Mouse (Mus musculus) MEL (cell line): ENCODE results near the gene Vstm5. TPM values are rescaled to one million over a fixed set of nuclear protein-coding genes. Genes with fewer than 3 reads are reported as not detected.

Experiments
- DNase-seq: peaks from one replicate; pipeline ENCODE4 v3.0.0; 2011; ENCODE audit warnings: low read depth, low spot score
- H3K27ac ChIP-seq: 2 replicates; pipeline ENCODE4 v1.5.1; 2012; ENCODE audit warnings: low read depth, mild to moderate bottlenecking, control low read depth, low read length, moderate library complexity; ENCODE audit not compliant: control insufficient read depth
- H3K27me3 ChIP-seq, 2 experiments: fragments of 150-350 bp in 1 of 2; sonication (generic) in 1 of 2; 2 replicates each; pipeline ENCODE4 v1.6.1; 2012; ENCODE audit warnings: low read length in 2 of 2, mild to moderate bottlenecking in 2 of 2, improper control_type of control experiment in 1 of 2, moderate library complexity in 1 of 2; ENCODE audit not compliant: insufficient read depth in 2 of 2, control insufficient read depth in 1 of 2
- H3K36me3 ChIP-seq, 2 experiments: 2 replicates each; pipeline ENCODE4 v1.6.1; 2012 to 2014; ENCODE audit warnings: low read length in 2 of 2, improper control_type of control experiment in 1 of 2, inconsistent platforms in 1 of 2, mild to moderate bottlenecking in 1 of 2; ENCODE audit not compliant: insufficient read depth in 2 of 2, control insufficient read depth in 1 of 2
- H3K4me1 ChIP-seq, 2 experiments: fragments of 150-350 bp in 1 of 2; sonication (generic) in 1 of 2; 2 replicates each; pipeline ENCODE4 v1.6.1; 2012; ENCODE audit warnings: low read length in 2 of 2, improper control_type of control experiment in 1 of 2, mild to moderate bottlenecking in 1 of 2; ENCODE audit not compliant: insufficient read depth in 2 of 2, control insufficient read depth in 1 of 2
- H3K4me3 ChIP-seq, 2 experiments: fragments of 150-350 bp in 1 of 2; sonication (generic) in 1 of 2; 2 replicates each; pipeline ENCODE4 v1.5.1; 2012; ENCODE audit warnings: low read depth in 2 of 2, low read length in 2 of 2, mild to moderate bottlenecking in 2 of 2, moderate library complexity in 2 of 2, control low read depth in 1 of 2, improper control_type of control experiment in 1 of 2; ENCODE audit not compliant: control insufficient read depth in 1 of 2, insufficient read depth in 1 of 2
- H3K79me2 ChIP-seq: 2 replicates; pipeline ENCODE4 v1.6.1; 2012; ENCODE audit warnings: mild to moderate bottlenecking, low read length, moderate library complexity; ENCODE audit not compliant: control insufficient read depth, poor library complexity, insufficient read depth
- H3K9ac ChIP-seq: 2 replicates; pipeline ENCODE4 v1.6.1; 2012; ENCODE audit warnings: low read depth, mild to moderate bottlenecking, control low read depth, low read length, moderate library complexity; ENCODE audit not compliant: control insufficient read depth, poor library complexity, severe bottlenecking
- H3K9me3 ChIP-seq: fragments of 150-350 bp; sonication (generic); replicated peaks from 2 replicates; pipeline ENCODE4 v1.6.1; 2012; ENCODE audit warnings: mild to moderate bottlenecking, low read length, improper control_type of control experiment, moderate library complexity; ENCODE audit not compliant: insufficient read depth
- BHLHE40 ChIP-seq: IDR thresholded peaks from 2 replicates; pipeline ENCODE4 v1.6.1; 2012; ENCODE audit warnings: low read depth, mild to moderate bottlenecking, inconsistent platforms, low read length, improper control_type of control experiment, borderline replicate concordance
- CHD2 ChIP-seq: IDR thresholded peaks from 2 replicates; pipeline ENCODE4 v1.6.1; 2011; ENCODE audit warnings: low read length, improper control_type of control experiment
- CTCF ChIP-seq, 3 experiments: IDR thresholded peaks in 2 of 3; conservative IDR thresholded peaks in 1 of 3; 2 replicates each; pipeline ENCODE4 v1.5.1; 2011 to 2012; ENCODE audit warnings: low read length in 3 of 3, low read depth in 2 of 3, mild to moderate bottlenecking in 2 of 3, improper control_type of control experiment in 1 of 3, inconsistent platforms in 1 of 3, mixed read lengths in 1 of 3, moderate library complexity in 1 of 3; ENCODE audit not compliant: control insufficient read depth in 1 of 3, insufficient read depth in 1 of 3, poor library complexity in 1 of 3, severe bottlenecking in 1 of 3
- E2F4 ChIP-seq: IDR thresholded peaks from 2 replicates; pipeline ENCODE4 v1.6.1; 2011; ENCODE audit warnings: low read depth, low read length, improper control_type of control experiment, borderline replicate concordance
- ELF1 ChIP-seq: IDR thresholded peaks from 2 replicates; pipeline ENCODE4 v1.6.1; 2014; ENCODE audit warnings: low read depth, mild to moderate bottlenecking, inconsistent platforms, low read length, improper control_type of control experiment, moderate library complexity
- EP300 ChIP-seq, 2 experiments: IDR thresholded peaks; 2 replicates each; pipeline ENCODE4 v1.6.1; 2011; ENCODE audit warnings: improper control_type of control experiment in 2 of 2, low read length in 2 of 2, low read depth in 1 of 2, mild to moderate bottlenecking in 1 of 2
- ETS1 ChIP-seq: IDR thresholded peaks from 2 replicates; pipeline ENCODE4 v1.6.1; 2012; ENCODE audit warnings: low read depth, mild to moderate bottlenecking, inconsistent platforms, low read length, improper control_type of control experiment, moderate library complexity
- GABPA ChIP-seq: IDR thresholded peaks from 2 replicates; pipeline ENCODE4 v1.6.1; 2012; ENCODE audit warnings: low read depth, mild to moderate bottlenecking, inconsistent platforms, low read length, improper control_type of control experiment, moderate library complexity
- GATA1 ChIP-seq: IDR thresholded peaks from 2 replicates; pipeline ENCODE4 v1.6.1; 2011; ENCODE audit warnings: low read depth, low read length, improper control_type of control experiment
- HCFC1 ChIP-seq: IDR thresholded peaks from 2 replicates; pipeline ENCODE4 v1.6.1; 2012; ENCODE audit warnings: low read depth, mild to moderate bottlenecking, inconsistent platforms, low read length, improper control_type of control experiment, moderate library complexity
- KAT2A ChIP-seq: conservative IDR thresholded peaks from 2 replicates; pipeline ENCODE4 v1.6.1; 2012; ENCODE audit warnings: low read depth, low read length, improper control_type of control experiment, inconsistent platforms
- MAFK ChIP-seq: IDR thresholded peaks from 2 replicates; pipeline ENCODE4 v1.6.1; 2011; ENCODE audit warnings: low read depth, mild to moderate bottlenecking, low read length, improper control_type of control experiment, borderline replicate concordance
- MAX ChIP-seq: IDR thresholded peaks from 2 replicates; pipeline ENCODE4 v1.6.1; 2011; ENCODE audit warnings: low read length, improper control_type of control experiment
- MAZ ChIP-seq: IDR thresholded peaks from 2 replicates; pipeline ENCODE4 v1.6.1; 2012; ENCODE audit warnings: low read depth, mild to moderate bottlenecking, inconsistent platforms, low read length, improper control_type of control experiment
- MEF2A ChIP-seq: IDR thresholded peaks from 2 replicates; pipeline ENCODE4 v1.6.1; 2014; ENCODE audit warnings: low read depth, mild to moderate bottlenecking, inconsistent platforms, low read length, improper control_type of control experiment; ENCODE audit not compliant: poor library complexity, insufficient replicate concordance, severe bottlenecking; ENCODE audit errors: extremely low read depth
- MYC ChIP-seq: IDR thresholded peaks from 2 replicates; pipeline ENCODE4 v1.6.1; 2011; ENCODE audit warnings: low read depth, mild to moderate bottlenecking, low read length, improper control_type of control experiment, moderate library complexity
- RAD21 ChIP-seq: IDR thresholded peaks from 2 replicates; pipeline ENCODE4 v1.6.1; 2011; ENCODE audit warnings: mild to moderate bottlenecking, low read depth, low read length, improper control_type of control experiment
- RCOR1 ChIP-seq: IDR thresholded peaks from 2 replicates; pipeline ENCODE4 v1.6.1; 2012; ENCODE audit warnings: low read depth, mild to moderate bottlenecking, inconsistent platforms, low read length, improper control_type of control experiment
- SMC3 ChIP-seq: IDR thresholded peaks from 2 replicates; pipeline ENCODE4 v1.6.1; 2011; ENCODE audit warnings: low read depth, low read length, improper control_type of control experiment
- TCF12 ChIP-seq: IDR thresholded peaks from 2 replicates; pipeline ENCODE4 v1.6.1; 2014; ENCODE audit warnings: low read depth, mild to moderate bottlenecking, inconsistent platforms, low read length, improper control_type of control experiment, moderate library complexity
- UBTF ChIP-seq: IDR thresholded peaks from 2 replicates; pipeline ENCODE4 v1.6.1; 2012; ENCODE audit warnings: low read depth, mild to moderate bottlenecking, inconsistent platforms, low read length, improper control_type of control experiment, moderate library complexity, borderline replicate concordance; ENCODE audit not compliant: insufficient read depth
- USF1 ChIP-seq: IDR thresholded peaks from 2 replicates; pipeline ENCODE4 v1.6.1; 2014; ENCODE audit warnings: low read depth, mild to moderate bottlenecking, inconsistent platforms, low read length, improper control_type of control experiment, moderate library complexity
- USF2 ChIP-seq, 2 experiments: IDR thresholded peaks; 2 replicates each; pipeline ENCODE4 v1.6.1; 2011 to 2012; ENCODE audit warnings: improper control_type of control experiment in 2 of 2, low read length in 2 of 2, borderline replicate concordance in 1 of 2, inconsistent platforms in 1 of 2, low read depth in 1 of 2, mild to moderate bottlenecking in 1 of 2; ENCODE audit not compliant: insufficient read depth in 1 of 2
- ZKSCAN1 ChIP-seq: IDR thresholded peaks from 2 replicates; pipeline ENCODE4 v1.6.1; 2012; ENCODE audit warnings: low read depth, mild to moderate bottlenecking, inconsistent platforms, low read length, improper control_type of control experiment, moderate library complexity
- ZMIZ1 ChIP-seq: IDR thresholded peaks from 2 replicates; pipeline ENCODE4 v1.6.1; 2012; ENCODE audit warnings: low read depth, mild to moderate bottlenecking, inconsistent platforms, low read length, improper control_type of control experiment, moderate library complexity
- polyA plus RNA-seq, 2 experiments: library from polyadenylated mRNA; stranded (reverse) in 1 of 2; unstranded in 1 of 2; fragments of >175 nt in 1 of 2; fragments of >200 nt in 1 of 2; gene quantifications; 2 replicates each; pipeline versions ENCODE4 v1.2.1 to v1.2.4; 2012; ENCODE audit warnings: low replicate concordance in 2 of 2, low read depth in 1 of 2; ENCODE audit not compliant: insufficient read length in 2 of 2, insufficient read depth in 1 of 2, missing spikeins in 1 of 2
- total RNA-seq: library from RNA; depleted of rRNA; stranded (reverse); fragments of 300-350 nt; gene quantifications from 2 replicates; pipeline ENCODE4 v1.2.3, GENCODE M21; 2012

Gene Vstm5
- total and polyA plus RNA-seq, 3 experiments, result 23.5 to 27.0 TPM; not detected in 1

- Histone ChIP-seq H3K27ac (no peak overlapping the region), H3K36me3 (peaks cover 0 to 4% of the 10 kb centered on the region in 2 experiments; a peak in 1 of 4 replicates), H3K79me2 (no peaks in the 10 kb centered on the region), H3K4me1 (peaks cover 2 to 8% of the 10 kb centered on the region in 2 experiments; a peak in 3 of 4 replicates), H3K9ac (no peak overlapping the region), H3K27me3 (peaks cover 4 to 13% of the 10 kb centered on the region in 2 experiments), H3K9me3 (no peaks in the 10 kb centered on the region), H3K4me3 (no peak overlapping the region)
- TF ChIP-seq RAD21 (no peak), BHLHE40 (peak; percentile 58), USF1 (no peak), RCOR1 (peak; percentile 93), KAT2A (no peak), MAFK (peak; percentile 63; the same call in 1 of the 2 replicates), TCF12 (peak; percentile 83), USF2 (IDR thresholded peaks at IDR 0.05; ENCODE audit: borderline replicate concordance in 1 of 2, insufficient read depth in 1 of 2, low read depth in 1 of 2, low read length in 2 of 2) (no peak), ZMIZ1 (no peak), CTCF (IDR thresholded peaks at IDR 0.05 in 2 of 3, conservative IDR thresholded peaks at IDR 0.05 in 1 of 3; ENCODE audit: control insufficient read depth in 1 of 3, insufficient read depth in 1 of 3, low read depth in 2 of 3, low read length in 3 of 3, poor library complexity in 1 of 3, severe bottlenecking in 1 of 3) (no peak), GABPA (no peak), ETS1 (peak; percentile 73), E2F4 (no peak), ELF1 (peak; percentile 23; the same call in 1 of the 2 replicates), UBTF (no peak), CHD2 (no peak), MAX (peak; percentile 38; the same call in 1 of the 2 replicates), MYC (no peak), GATA1 (peak; percentile 86), MAZ (no peak), EP300 (IDR thresholded peaks at IDR 0.05; ENCODE audit: low read depth in 1 of 2, low read length in 2 of 2) (peak; percentile 84 to 86)
- DNase-seq, result peak; percentile 61
Observed at GRCm38 (mm10) chr9:15213695-15214094, 25.1 kb upstream of the Vstm5 start.

- no peak overlapping the region for H3K9ac ChIP-seq
Observed at GRCm38 (mm10) chr9:15224912-15225311, 13.9 kb upstream of the Vstm5 start.

More at GRCm38 (mm10) chr9:15224912-15225311, 13.9 kb upstream of the Vstm5 start:
- no peaks in the 10 kb centered on the region for H3K4me1 ChIP-seq
- no peaks in the 10 kb centered on the region for H3K79me2 ChIP-seq
- no peaks in the 10 kb centered on the region for H3K36me3 ChIP-seq
- H3K9me3 ChIP-seq, result no peaks in the 10 kb centered on the region
- TF ChIP-seq MAZ, result no peak
- TF ChIP-seq SMC3, result no peak
- TF ChIP-seq MYC, result no peak
- TF ChIP-seq BHLHE40, result no peak
- 0 out of 2 replicates have a peak, but pooled peaks have one; percentile 15 for TF ChIP-seq TCF12
- TF ChIP-seq HCFC1, result no peak
- TF ChIP-seq MEF2A, result no peak
- TF ChIP-seq ETS1, result no peak
- TF ChIP-seq ZKSCAN1, result no peak
- TF ChIP-seq EP300 (IDR thresholded peaks at IDR 0.05; ENCODE audit: low read depth in 1 of 2, low read length in 2 of 2), result peak; percentile 31 to 56
- TF ChIP-seq CHD2, result no peak
- no peak for TF ChIP-seq GATA1
- no peak for TF ChIP-seq RCOR1
- no peaks in the 10 kb centered on the region for H3K27me3 ChIP-seq
- peak; percentile 45 for DNase-seq
- H3K27ac ChIP-seq, result no peak overlapping the region
- no peak overlapping the region for H3K4me3 ChIP-seq
